Mouse (Mus musculus) heart, embryonic 12.5 days (tissue): Measurements from ENCODE around the gene Slc35e4. TPM values are rescaled to one million over a fixed set of nuclear protein-coding genes. Genes with fewer than 3 reads are reported as not detected.

ENCODE experiments used
- ATAC-seq: fragments of 200-750 bp; cut with Nextera tagmentation; 2 replicates; pipeline ENCODE4 v1.8.0; 2017; ENCODE audit warnings: moderate TSS enrichment, moderate library complexity; ENCODE audit not compliant: insufficient number of reproducible peaks, low FRiP score
- H3K27ac ChIP-seq: fragments of 300-500 bp; sonication (generic); 2 replicates; pipeline ENCODE4 v1.5.1; 2016; ENCODE audit warnings: mild to moderate bottlenecking, moderate library complexity; ENCODE audit not compliant: poor library complexity, severe bottlenecking
- H3K27me3 ChIP-seq: fragments of 300-500 bp; sonication (generic); replicated peaks from 2 replicates; pipeline ENCODE4 v1.6.1; 2016; ENCODE audit warnings: mild to moderate bottlenecking, moderate library complexity
- H3K36me3 ChIP-seq: fragments of 300-500 bp; sonication (generic); 2 replicates; pipeline ENCODE4 v1.6.1; 2016; ENCODE audit warnings: mild to moderate bottlenecking, moderate library complexity
- H3K4me1 ChIP-seq: fragments of 300-500 bp; sonication (generic); replicated peaks from 2 replicates; pipeline ENCODE4 v1.6.1; 2016; ENCODE audit warnings: mild to moderate bottlenecking
- H3K4me2 ChIP-seq: fragments of 300-500 bp; sonication (generic); 2 replicates; pipeline ENCODE4 v1.6.1; 2016; ENCODE audit warnings: mild to moderate bottlenecking, moderate library complexity
- H3K4me3 ChIP-seq: fragments of 300-500 bp; sonication (generic); 2 replicates; pipeline ENCODE4 v1.5.1; 2016; ENCODE audit warnings: mild to moderate bottlenecking
- H3K9ac ChIP-seq: fragments of 300-500 bp; sonication (generic); 2 replicates; pipeline ENCODE4 v1.6.1; 2016; ENCODE audit warnings: mild to moderate bottlenecking, moderate library complexity
- H3K9me3 ChIP-seq: fragments of 300-500 bp; sonication (generic); replicated peaks from 2 replicates; pipeline ENCODE4 v1.6.1; 2016; ENCODE audit warnings: mild to moderate bottlenecking, moderate library complexity
- WGBS: fragments of 180-500 bp; shearing (Covaris S2); methylation state at CpG from one replicate; pipeline ENCODE4 v1.1.7; 2016; 5-methylcytosine and 5-hydroxymethylcytosine counted together
- polyA plus RNA-seq: library from polyadenylated mRNA; unstranded; fragments of >200 nt; fragmentation: Nextera tagmentation; extraction: Ambion mirVana; gene quantifications from 2 replicates; pipeline ENCODE4 v1.2.1, GENCODE M21; 2016

The Slc35e4 gene
- polyA plus RNA-seq, 1 experiment from 2014 or later = 6.3 TPM

GRCm38 (mm10) chr11:3863454-3864112, 50.9 kb downstream of the Slc35e4 start, which contains the start of gene Osbp2:
Osbp2 (minus strand) TSS chr11:3863903.
- peaks cover 38% of the 10 kb centered on the region for H3K27me3 ChIP-seq
- H3K4me1 ChIP-seq = peaks cover 5% of the 10 kb centered on the region; the same call in 1 of the 2 replicates
- H3K9ac ChIP-seq = peak within 1 kb of the TSS; percentile 38
- H3K4me3 ChIP-seq = peak within 1 kb of the TSS; percentile 53
- H3K27ac ChIP-seq = no peak within 1 kb of the TSS
- H3K36me3 ChIP-seq = no peaks in the 10 kb centered on the region
- H3K9me3 ChIP-seq = no peaks in the 10 kb centered on the region
- H3K4me2 ChIP-seq = peak within 1 kb of the TSS; percentile 74
- ATAC-seq = peak; percentile 92
- WGBS = 3% methylated on average over 54 of the region's 58 CpGs

GRCm38 (mm10) chr11:3862661-3863453, 51.6 kb downstream of the Slc35e4 start:
- Histone ChIP-seq H3K4me1 (peaks cover 5% of the 10 kb centered on the region; the same call in 1 of the 2 replicates), H3K4me2 (peak overlapping the region; percentile 74), H3K9ac (peak overlapping the region; percentile 38; the same call in 1 of the 2 replicates), H3K4me3 (peak overlapping the region; percentile 53), H3K36me3 (no peaks in the 10 kb centered on the region), H3K27ac (no peak overlapping the region), H3K9me3 (no peaks in the 10 kb centered on the region), H3K27me3 (peaks cover 38% of the 10 kb centered on the region)
- 64% methylated on average over 19 of the region's 19 CpGs for WGBS
- no peak for ATAC-seq

- H3K4me1 ChIP-seq = peaks cover 5% of the 10 kb centered on the region; the same call in 1 of the 2 replicates
- ATAC-seq = no peak
- WGBS = 78% methylated on average over 4 of the region's 4 CpGs
- no peak overlapping the region for H3K9ac ChIP-seq
- H3K4me2 ChIP-seq = no peak overlapping the region
- no peaks in the 10 kb centered on the region for H3K36me3 ChIP-seq
- H3K4me3 ChIP-seq = no peak overlapping the region
- no peaks in the 10 kb centered on the region for H3K9me3 ChIP-seq
- no peak overlapping the region for H3K27ac ChIP-seq
- H3K27me3 ChIP-seq = peaks cover 29% of the 10 kb centered on the region
These were observed 54.1 kb downstream of the Slc35e4 start for GRCm38 (mm10) chr11:3860361-3860760.

GRCm38 (mm10) chr11:3859778-3860177, 54.7 kb downstream of the Slc35e4 start:
- 85% methylated on average over 4 of the region's 4 CpGs for WGBS
- Histone ChIP-seq H3K4me2 (no peak overlapping the region), H3K9ac (no peak overlapping the region), H3K27ac (no peak overlapping the region), H3K36me3 (no peaks in the 10 kb centered on the region), H3K4me3 (no peak overlapping the region), H3K27me3 (peaks cover 26% of the 10 kb centered on the region), H3K4me1 (peaks cover 5% of the 10 kb centered on the region; the same call in 1 of the 2 replicates), H3K9me3 (no peaks in the 10 kb centered on the region)
- ATAC-seq = no peak

GRCm38 (mm10) chr11:3857902-3858301, 56.6 kb downstream of the Slc35e4 start:
- no peak overlapping the region for H3K4me3 ChIP-seq
- no peaks in the 10 kb centered on the region for H3K9me3 ChIP-seq
- no peak for ATAC-seq
- H3K36me3 ChIP-seq = no peaks in the 10 kb centered on the region
- H3K27me3 ChIP-seq = peaks cover 13% of the 10 kb centered on the region
- no peak overlapping the region for H3K4me2 ChIP-seq
- 70% methylated on average over 5 of the region's 5 CpGs for WGBS
- no peaks in the 10 kb centered on the region; the same call in 1 of the 2 replicates for H3K4me1 ChIP-seq
- H3K9ac ChIP-seq = no peak overlapping the region
- no peak overlapping the region for H3K27ac ChIP-seq

Other genes with a start within 250 kb of the Slc35e4 start
- gene Osbp2, start 50.8 kb downstream of the Slc35e4 start, polyA plus RNA-seq = 0.32 TPM in 2 replicates
- 0.12 and 0.20 TPM in 2 replicates for gene 4921536K21Rik, start 19.6 kb downstream of the Slc35e4 start, polyA plus RNA-seq
- 13.5 and 14.5 TPM in 2 replicates for gene Dusp18, start 19.4 kb downstream of the Slc35e4 start, polyA plus RNA-seq
- gene Tcn2, start 17.5 kb upstream of the Slc35e4 start, polyA plus RNA-seq = 73.3 and 74.2 TPM in 2 replicates
- 57.1 and 63.3 TPM in 2 replicates for gene Pes1, start 49.3 kb upstream of the Slc35e4 start, polyA plus RNA-seq
- 0.22 TPM in 1 of 2 replicates, not detected in the other for gene 4930556J24Rik, start 62.1 kb upstream of the Slc35e4 start, polyA plus RNA-seq
- gene Gal3st1, start 69.0 kb upstream of the Slc35e4 start, polyA plus RNA-seq = 0.19 and 0.32 TPM in 2 replicates
- gene Sec14l4, start 116.8 kb upstream of the Slc35e4 start, polyA plus RNA-seq = not detected in 2 replicates
- not detected in 2 replicates for gene Sec14l3, start 150.2 kb upstream of the Slc35e4 start, polyA plus RNA-seq
- gene Mtfp1, start 180.8 kb upstream of the Slc35e4 start, polyA plus RNA-seq = 18.6 and 21.2 TPM in 2 replicates
- gene Sec14l2, start 208.8 kb upstream of the Slc35e4 start, polyA plus RNA-seq = 0.86 and 1.1 TPM in 2 replicates
- 21.4 and 22.0 TPM in 2 replicates for gene Rnf215, start 220.5 kb upstream of the Slc35e4 start, polyA plus RNA-seq
- 4.7 and 5.5 TPM in 2 replicates for gene Ccdc157, start 245.6 kb upstream of the Slc35e4 start, polyA plus RNA-seq
- gene Sf3a1, start 245.7 kb upstream of the Slc35e4 start, polyA plus RNA-seq = 43.1 and 46.5 TPM in 2 replicates